Mouse (Mus musculus): ENCODE results near the gene Aldh4a1. TPM values are rescaled to one million over a fixed set of nuclear protein-coding genes. Genes with fewer than 3 reads are reported as not detected.

Gene Aldh4a1
- polyA plus RNA-seq, 1 experiment = 517 TPM

- no peak for TF ChIP-seq CTCF (conservative IDR thresholded peaks at IDR 0.05; ENCODE audit: insufficient read depth, insufficient read length, low read depth, low read length)
- TF ChIP-seq POLR2A (IDR thresholded peaks at IDR 0.05; ENCODE audit: low read depth, low read length) = no peak
- no peak overlapping the region for H3K27ac ChIP-seq (ENCODE audit: insufficient read depth, low read depth, low read length)
- peaks cover 18% of the 10 kb centered on the region for H3K4me1 ChIP-seq (ENCODE audit: control insufficient read depth, insufficient read depth, low read length)
- 66% methylated on average over 7 of the region's 7 CpGs for WGBS
- no peaks in the 10 kb centered on the region for H3K27me3 ChIP-seq (replicated peaks; ENCODE audit: control insufficient read depth, insufficient read depth, low read length)
- H3K36me3 ChIP-seq (ENCODE audit: control insufficient read depth, insufficient read depth, low read length) = no peaks in the 10 kb centered on the region
- DNase-seq = no peak
- 0 out of 2 replicates have a peak overlapping the region, but pooled peaks have one; percentile 3 for H3K4me3 ChIP-seq (ENCODE audit: insufficient read depth, low read depth, low read length)
Measured at GRCm38 (mm10) chr4:139577006-139577405, 45.7 kb upstream of the Aldh4a1 start.

GRCm38 (mm10) chr4:139578389-139578788 is 44.3 kb upstream of the Aldh4a1 start:
- 82% methylated on average over 8 of the region's 8 CpGs for WGBS
- no peak overlapping the region for H3K27ac ChIP-seq (ENCODE audit: insufficient read depth, low read depth, low read length)
- TF ChIP-seq CTCF (conservative IDR thresholded peaks at IDR 0.05; ENCODE audit: insufficient read depth, insufficient read length, low read depth, low read length) (no peak), POLR2A (IDR thresholded peaks at IDR 0.05; ENCODE audit: low read depth, low read length) (no peak)
- no peaks in the 10 kb centered on the region for H3K27me3 ChIP-seq (replicated peaks; ENCODE audit: control insufficient read depth, insufficient read depth, low read length)
- DNase-seq = no peak
- H3K4me1 ChIP-seq (ENCODE audit: control insufficient read depth, insufficient read depth, low read length) = peaks cover 18% of the 10 kb centered on the region
- no peak overlapping the region for H3K4me3 ChIP-seq (ENCODE audit: insufficient read depth, low read depth, low read length)
- no peaks in the 10 kb centered on the region for H3K36me3 ChIP-seq (ENCODE audit: control insufficient read depth, insufficient read depth, low read length)

GRCm38 (mm10) chr4:139579003-139579402 is 43.7 kb upstream of the Aldh4a1 start:
- WGBS = 31% methylated on average over 10 of the region's 10 CpGs
- Histone ChIP-seq H3K4me1 (ENCODE audit: control insufficient read depth, insufficient read depth, low read length) (peaks cover 18% of the 10 kb centered on the region), H3K27ac (ENCODE audit: insufficient read depth, low read depth, low read length) (no peak overlapping the region), H3K27me3 (replicated peaks; ENCODE audit: control insufficient read depth, insufficient read depth, low read length) (no peaks in the 10 kb centered on the region), H3K36me3 (ENCODE audit: control insufficient read depth, insufficient read depth, low read length) (no peaks in the 10 kb centered on the region), H3K4me3 (ENCODE audit: insufficient read depth, low read depth, low read length) (no peak overlapping the region)
- no peak for DNase-seq
- no peak for TF ChIP-seq POLR2A (IDR thresholded peaks at IDR 0.05; ENCODE audit: low read depth, low read length)
- TF ChIP-seq CTCF (conservative IDR thresholded peaks at IDR 0.05; ENCODE audit: insufficient read depth, insufficient read length, low read depth, low read length) = no peak

GRCm38 (mm10) chr4:139579466-139579865 is 43.2 kb upstream of the Aldh4a1 start:
- H3K36me3 ChIP-seq (ENCODE audit: control insufficient read depth, insufficient read depth, low read length) = no peaks in the 10 kb centered on the region
- DNase-seq = no peak
- no peak overlapping the region for H3K27ac ChIP-seq (ENCODE audit: insufficient read depth, low read depth, low read length)
- TF ChIP-seq CTCF (conservative IDR thresholded peaks at IDR 0.05; ENCODE audit: insufficient read depth, insufficient read length, low read depth, low read length) (no peak), POLR2A (IDR thresholded peaks at IDR 0.05; ENCODE audit: low read depth, low read length) (no peak)
- no peak overlapping the region for H3K4me3 ChIP-seq (ENCODE audit: insufficient read depth, low read depth, low read length)
- no peaks in the 10 kb centered on the region for H3K27me3 ChIP-seq (replicated peaks; ENCODE audit: control insufficient read depth, insufficient read depth, low read length)
- WGBS = 48% methylated on average over 6 of the region's 6 CpGs
- peaks cover 18% of the 10 kb centered on the region for H3K4me1 ChIP-seq (ENCODE audit: control insufficient read depth, insufficient read depth, low read length)

- Histone ChIP-seq H3K36me3 (ENCODE audit: control insufficient read depth, insufficient read depth, low read length) (no peaks in the 10 kb centered on the region), H3K4me3 (ENCODE audit: insufficient read depth, low read depth, low read length) (peak overlapping the region; percentile 14; the same call in 1 of the 2 replicates), H3K27ac (ENCODE audit: insufficient read depth, low read depth, low read length) (peak overlapping the region; percentile 36), H3K4me1 (ENCODE audit: control insufficient read depth, insufficient read depth, low read length) (peaks cover 13% of the 10 kb centered on the region), H3K27me3 (replicated peaks; ENCODE audit: control insufficient read depth, insufficient read depth, low read length) (no peaks in the 10 kb centered on the region)
- WGBS = 15% methylated on average over 15 of the region's 15 CpGs
- TF ChIP-seq POLR2A (IDR thresholded peaks at IDR 0.05; ENCODE audit: low read depth, low read length) = no peak
- no peak for TF ChIP-seq CTCF (conservative IDR thresholded peaks at IDR 0.05; ENCODE audit: insufficient read depth, insufficient read length, low read depth, low read length)
- peak; percentile 85 for DNase-seq
Measured at GRCm38 (mm10) chr4:139580663-139581336, 41.9 kb upstream of the Aldh4a1 start.

- DNase-seq = peak; percentile 64
- 18% methylated on average over 6 of the region's 6 CpGs for WGBS
- Histone ChIP-seq H3K27ac (ENCODE audit: insufficient read depth, low read depth, low read length) (peak overlapping the region; percentile 36), H3K36me3 (ENCODE audit: control insufficient read depth, insufficient read depth, low read length) (no peaks in the 10 kb centered on the region), H3K4me1 (ENCODE audit: control insufficient read depth, insufficient read depth, low read length) (peaks cover 13% of the 10 kb centered on the region), H3K4me3 (ENCODE audit: insufficient read depth, low read depth, low read length) (no peak overlapping the region), H3K27me3 (replicated peaks; ENCODE audit: control insufficient read depth, insufficient read depth, low read length) (no peaks in the 10 kb centered on the region)
- TF ChIP-seq CTCF (conservative IDR thresholded peaks at IDR 0.05; ENCODE audit: insufficient read depth, insufficient read length, low read depth, low read length) (no peak), POLR2A (IDR thresholded peaks at IDR 0.05; ENCODE audit: low read depth, low read length) (no peak)
Measured at GRCm38 (mm10) chr4:139581427-139582051, 41.1 kb upstream of the Aldh4a1 start.

- Histone ChIP-seq H3K27me3 (replicated peaks; ENCODE audit: control insufficient read depth, insufficient read depth, low read length) (no peaks in the 10 kb centered on the region), H3K27ac (ENCODE audit: insufficient read depth, low read depth, low read length) (no peak overlapping the region), H3K4me3 (ENCODE audit: insufficient read depth, low read depth, low read length) (no peak overlapping the region), H3K36me3 (ENCODE audit: control insufficient read depth, insufficient read depth, low read length) (no peaks in the 10 kb centered on the region), H3K4me1 (ENCODE audit: control insufficient read depth, insufficient read depth, low read length) (peaks cover 13% of the 10 kb centered on the region)
- 73% methylated on average over 6 of the region's 6 CpGs for WGBS
- TF ChIP-seq POLR2A (IDR thresholded peaks at IDR 0.05; ENCODE audit: low read depth, low read length) (no peak), CTCF (conservative IDR thresholded peaks at IDR 0.05; ENCODE audit: insufficient read depth, insufficient read length, low read depth, low read length) (no peak)
- no peak for DNase-seq
Measured at GRCm38 (mm10) chr4:139582346-139582745, 40.3 kb upstream of the Aldh4a1 start.

Data from kidney, adult 2 months (tissue).